Mouse (Mus musculus) midbrain, embryonic 14.5 days (tissue): ENCODE data around the gene Pate3. TPM values are rescaled to one million over a fixed set of nuclear protein-coding genes. Genes with fewer than 3 reads are reported as not detected.

ENCODE experiments used
- polyA plus RNA-seq: library from polyadenylated mRNA; unstranded; fragments of >200 nt; fragmentation: Nextera tagmentation; extraction: Ambion mirVana; gene quantifications from 2 replicates; pipeline ENCODE4 v1.2.1, GENCODE M21; 2014

Pate3 gene
- polyA plus RNA-seq, 1 experiment from 2014 or later = not detected

Other genes starting within 250 kb of the Pate3 start
- gene Cdon, start 227.1 kb downstream of the Pate3 start, polyA plus RNA-seq = 3.5 and 6.4 TPM in 2 replicates
- not detected in 2 replicates for gene Gm1113, start 129.9 kb downstream of the Pate3 start, polyA plus RNA-seq
- gene Ddx25, start 89.7 kb downstream of the Pate3 start, polyA plus RNA-seq = 27.2 and 32.4 TPM in 2 replicates
- 16.5 and 18.8 TPM in 2 replicates for gene Pus3, start 89.6 kb downstream of the Pate3 start, polyA plus RNA-seq
- gene Pate2, start 77.9 kb downstream of the Pate3 start, polyA plus RNA-seq = 0.62 and 0.74 TPM in 2 replicates
- gene Hyls1, start 77.8 kb downstream of the Pate3 start, polyA plus RNA-seq = 16.4 and 21.3 TPM in 2 replicates
- gene Pate4, start 36.3 kb downstream of the Pate3 start, polyA plus RNA-seq = not detected in 2 replicates
- not detected in 2 replicates for gene Pate1, start 39.2 kb upstream of the Pate3 start, polyA plus RNA-seq
- not detected in 2 replicates for gene Gm17677, start 92.8 kb upstream of the Pate3 start, polyA plus RNA-seq
- not detected in 2 replicates for gene Gm17727, start 129.9 kb upstream of the Pate3 start, polyA plus RNA-seq
- not detected in 2 replicates for gene Gm27235, start 141.9 kb upstream of the Pate3 start, polyA plus RNA-seq
- not detected in 2 replicates for gene D730048I06Rik, start 141.9 kb upstream of the Pate3 start, polyA plus RNA-seq
- not detected in 2 replicates for gene 9230110F15Rik, start 195.9 kb upstream of the Pate3 start, polyA plus RNA-seq